Mouse (Mus musculus) CH12.LX (cell line): ENCODE measurements around the gene Thap7. TPM values are rescaled to one million over a fixed set of nuclear protein-coding genes. Genes with fewer than 3 reads are reported as not detected.

Experiments used
- DNase-seq: peaks from one replicate; pipeline ENCODE4 v3.0.0-alpha.2; 2013; ENCODE audit errors: extremely low read depth
- H3K27ac ChIP-seq: 2 replicates; pipeline ENCODE4 v1.5.1; 2012; ENCODE audit warnings: low read depth, mild to moderate bottlenecking, control low read depth, moderate library complexity; ENCODE audit not compliant: insufficient read depth
- H3K27me3 ChIP-seq: replicated peaks from 2 replicates; pipeline ENCODE3; 2012; ENCODE audit warnings: inconsistent platforms
- H3K36me3 ChIP-seq, 2 experiments: replicated peaks in 1 of 2; 2 replicates each; pipeline versions ENCODE3 to v1.6.1; 2012; ENCODE audit warnings: inconsistent platforms in 1 of 2, low read length in 1 of 2, mild to moderate bottlenecking in 1 of 2, mixed read lengths in 1 of 2, moderate library complexity in 1 of 2; ENCODE audit not compliant: control insufficient read depth in 1 of 2, insufficient read depth in 1 of 2
- H3K4me1 ChIP-seq, 2 experiments: 2 replicates each; pipeline ENCODE4 v1.6.1; 2012; ENCODE audit warnings: inconsistent platforms in 1 of 2, moderate library complexity in 1 of 2; ENCODE audit not compliant: insufficient read depth in 2 of 2, control insufficient read depth in 1 of 2
- H3K4me2 ChIP-seq: 2 replicates; pipeline ENCODE4 v1.6.1; 2012; ENCODE audit warnings: low read depth, mild to moderate bottlenecking, control low read depth; ENCODE audit not compliant: poor library complexity, insufficient read depth, severe bottlenecking
- H3K4me3 ChIP-seq, 3 experiments: fragments of 150-350 bp in 1 of 3; sonication (generic) in 1 of 3; replicated peaks in 1 of 3; 2 replicates each; pipeline versions ENCODE3 to v1.5.1; 2011 to 2012; ENCODE audit warnings: low read depth in 2 of 3, low read length in 2 of 3, mild to moderate bottlenecking in 2 of 3, moderate library complexity in 2 of 3, control low read depth in 1 of 3, improper control_type of control experiment in 1 of 3, inconsistent platforms in 1 of 3, mixed read lengths in 1 of 3; ENCODE audit not compliant: poor library complexity in 1 of 3
- H3K79me2 ChIP-seq: replicated peaks from 2 replicates; pipeline ENCODE4 v1.6.1; 2012; ENCODE audit warnings: mild to moderate bottlenecking, moderate library complexity; ENCODE audit not compliant: control insufficient read depth, poor library complexity, insufficient read depth, severe bottlenecking; ENCODE audit errors: extremely low read depth
- H3K9ac ChIP-seq: 2 replicates; pipeline ENCODE4 v1.6.1; 2012; ENCODE audit warnings: low read depth, mild to moderate bottlenecking, control low read depth, moderate library complexity; ENCODE audit not compliant: insufficient read depth
- H3K9me3 ChIP-seq: replicated peaks from 2 replicates; pipeline ENCODE3; 2012; ENCODE audit warnings: low read length, inconsistent platforms, mixed read lengths
- BHLHE40 ChIP-seq: IDR thresholded peaks from 2 replicates; pipeline ENCODE4 v1.6.1; 2011; ENCODE audit warnings: mild to moderate bottlenecking, low read depth, low read length, improper control_type of control experiment
- CHD2 ChIP-seq: IDR thresholded peaks from 2 replicates; pipeline ENCODE4 v1.6.1; 2011; ENCODE audit warnings: low read length, improper control_type of control experiment
- CTCF ChIP-seq, 2 experiments: IDR thresholded peaks in 1 of 2; conservative IDR thresholded peaks in 1 of 2; 2 replicates each; pipeline ENCODE4 v1.5.1; 2011 to 2012; ENCODE audit warnings: low read depth in 2 of 2, low read length in 2 of 2, improper control_type of control experiment in 1 of 2, inconsistent platforms in 1 of 2, mild to moderate bottlenecking in 1 of 2, moderate library complexity in 1 of 2
- E2F4 ChIP-seq: IDR thresholded peaks from 2 replicates; pipeline ENCODE4 v1.6.1; 2011; ENCODE audit warnings: low read depth, low read length, improper control_type of control experiment; ENCODE audit not compliant: insufficient replicate concordance
- ELF1 ChIP-seq: IDR thresholded peaks from 2 replicates; pipeline ENCODE4 v1.6.1; 2014; ENCODE audit warnings: low read depth, mild to moderate bottlenecking, inconsistent platforms, low read length, improper control_type of control experiment
- EP300 ChIP-seq: IDR thresholded peaks from 2 replicates; pipeline ENCODE4 v1.6.1; 2011; ENCODE audit warnings: low read length, improper control_type of control experiment
- ETS1 ChIP-seq: conservative IDR thresholded peaks from 2 replicates; pipeline ENCODE4 v1.6.1; 2012; ENCODE audit warnings: low read depth, mild to moderate bottlenecking, inconsistent platforms, low read length, improper control_type of control experiment, moderate library complexity
- IRF4 ChIP-seq: IDR thresholded peaks from 2 replicates; pipeline ENCODE4 v1.6.1; 2014; ENCODE audit warnings: low read depth, mild to moderate bottlenecking, inconsistent platforms, low read length, improper control_type of control experiment
- KAT2A ChIP-seq: IDR thresholded peaks from 2 replicates; pipeline ENCODE4 v1.6.1; 2012; ENCODE audit warnings: low read length, improper control_type of control experiment, inconsistent platforms; ENCODE audit not compliant: insufficient replicate concordance
- MAZ ChIP-seq: IDR thresholded peaks from 2 replicates; pipeline ENCODE4 v1.6.1; 2012; ENCODE audit warnings: low read depth, mild to moderate bottlenecking, inconsistent platforms, low read length, improper control_type of control experiment, moderate library complexity
- MXI1 ChIP-seq: IDR thresholded peaks from 2 replicates; pipeline ENCODE4 v1.6.1; 2011; ENCODE audit warnings: mild to moderate bottlenecking, low read depth, low read length, improper control_type of control experiment
- NRF1 ChIP-seq: IDR thresholded peaks from 2 replicates; pipeline ENCODE4 v1.6.1; 2014; ENCODE audit warnings: low read depth, mild to moderate bottlenecking, inconsistent platforms, low read length, improper control_type of control experiment, moderate library complexity
- PAX5 ChIP-seq: IDR thresholded peaks from 2 replicates; pipeline ENCODE4 v1.6.1; 2012; ENCODE audit warnings: low read length, inconsistent platforms, mixed read lengths
- POLR2A ChIP-seq: IDR thresholded peaks from 2 replicates; pipeline ENCODE4 v1.6.1; 2011; ENCODE audit warnings: low read depth, mild to moderate bottlenecking, improper control_type of control experiment, low read length
- TCF12 ChIP-seq: IDR thresholded peaks from 2 replicates; pipeline ENCODE4 v1.6.1; 2014; ENCODE audit warnings: low read depth, mild to moderate bottlenecking, inconsistent platforms, low read length, improper control_type of control experiment
- UBTF ChIP-seq: IDR thresholded peaks from 2 replicates; pipeline ENCODE4 v1.6.1; 2012; ENCODE audit warnings: low read depth, mild to moderate bottlenecking, inconsistent platforms, low read length, improper control_type of control experiment, moderate library complexity
- ZC3H11A ChIP-seq: IDR thresholded peaks from 2 replicates; pipeline ENCODE4 v1.6.1; 2012; ENCODE audit warnings: low read depth, mild to moderate bottlenecking, inconsistent platforms, low read length, improper control_type of control experiment
- ZNF384 ChIP-seq: IDR thresholded peaks from 2 replicates; pipeline ENCODE4 v1.6.1; 2012; ENCODE audit warnings: low read depth, low read length, improper control_type of control experiment, inconsistent platforms
- dilution Hi-C: fragments of 300-500 bp; cut with MboI; formaldehyde crosslinking; loops from 2 replicates; pipeline ENCODE4 v1.14.3; 2020; ENCODE audit warnings: low sequenced_read_pairs; ENCODE audit not compliant: extremely low pct_unique_long_range_greater_than_20kb, extremely low pct_ligation_motif_present
- in situ Hi-C: fragments of 300-500 bp; cut with MboI; formaldehyde crosslinking; loops from 3 replicates; pipeline ENCODE4 v1.14.3; 2019; ENCODE audit warnings: low sequenced_read_pairs, low pct_ligation_motif_present, low pct_unique_long_range_greater_than_20kb, mixed read lengths
- polyA plus RNA-seq: library from polyadenylated mRNA; unstranded; fragments of >175 nt; gene quantifications from 2 replicates; pipeline ENCODE4 v1.2.1, GENCODE M21; 2012; ENCODE audit warnings: low read depth; ENCODE audit not compliant: insufficient read length
- total RNA-seq, 2 experiments: library from RNA; depleted of rRNA; stranded (reverse); fragments of 300-350 nt in 1 of 2; fragments of >200 nt in 1 of 2; gene quantifications; 2 replicates each; pipeline ENCODE4 v1.2.3; 2012 to 2014

The Thap7 gene
- total and polyA plus RNA-seq, 3 experiments: 64.3 to 83.3 (median 79.4) TPM

GRCm38 (mm10) chr16:17486505-17486904 is 44.4 kb downstream of the Thap7 start:
- peaks cover 41 to 66% of the 10 kb centered on the region in 2 experiments for H3K36me3 ChIP-seq
- TF ChIP-seq BHLHE40 (no peak), PAX5 (no peak), MXI1 (no peak), POLR2A (no peak), TCF12 (no peak)
- TF ChIP-seq, all 38 proteins: peak for 0
- peaks cover 7% of the 10 kb centered on the region for H3K79me2 ChIP-seq
- no peaks in the 10 kb centered on the region for H3K9me3 ChIP-seq
- in situ Hi-C loops: no loop called here
- H3K4me1 ChIP-seq: peaks cover 3 to 8% of the 10 kb centered on the region in 2 experiments; a peak in 1 of 4 replicates
- no peak for DNase-seq
- H3K4me3 ChIP-seq: no peak overlapping the region
- no peak overlapping the region for H3K4me2 ChIP-seq
- dilution Hi-C loops: no loop called here
- no peak overlapping the region for H3K27ac ChIP-seq
- H3K9ac ChIP-seq: no peak overlapping the region
- H3K27me3 ChIP-seq: peaks cover 17% of the 10 kb centered on the region

- H3K9me3 ChIP-seq: no peaks in the 10 kb centered on the region
- no peak overlapping the region for H3K4me2 ChIP-seq
- TF ChIP-seq UBTF (no peak), ZC3H11A (no peak), ELF1 (no peak), KAT2A (no peak), MAZ (no peak), E2F4 (no peak), NRF1 (no peak), TCF12 (no peak), ZNF384 (no peak), EP300 (no peak), CTCF (conservative IDR thresholded peaks at IDR 0.05 in 1 of 2, IDR thresholded peaks at IDR 0.05 in 1 of 2; ENCODE audit: low read depth in 2 of 2, low read length in 2 of 2) (no peak), ETS1 (no peak), IRF4 (no peak), CHD2 (no peak)
- TF ChIP-seq, all 38 proteins: peak for 0
- H3K4me1 ChIP-seq: peaks cover 0 to 11% of the 10 kb centered on the region in 2 experiments; a peak in 1 of 4 replicates
- in situ Hi-C loops: no loop called here
- no peak for DNase-seq
- dilution Hi-C loops: no loop called here
- H3K79me2 ChIP-seq: peaks cover 47% of the 10 kb centered on the region
- peaks cover 38 to 93% of the 10 kb centered on the region in 2 experiments for H3K36me3 ChIP-seq
- no peak overlapping the region for H3K4me3 ChIP-seq
- no peaks in the 10 kb centered on the region for H3K27me3 ChIP-seq
- H3K9ac ChIP-seq: no peak overlapping the region
- no peak overlapping the region for H3K27ac ChIP-seq
Measured at GRCm38 (mm10) chr16:17481465-17481864, 49.5 kb downstream of the Thap7 start.
